Mouse (Mus musculus): ENCODE measurements around the gene Srp54a.
"Not testable (repeated sequence)": the region's sequence is repeated elsewhere in the genome, so short reads cannot be mapped to it uniquely, and the experiment has no call there.

- not testable (repeated sequence) for TF ChIP-seq CTCF (conservative IDR thresholded peaks at IDR 0.05; ENCODE audit: low read length); NANOG (IDR thresholded peaks at IDR 0.05; ENCODE audit: borderline replicate concordance, low read length)
Measured at GRCm38 (mm10) chr12:55079726-55080600, at the start of gene Srp54a, which contains the start of gene 2700097O09Rik.
